Mouse (Mus musculus): ENCODE results near the gene Nmnat2. TPM values are rescaled to one million over a fixed set of nuclear protein-coding genes. Genes with fewer than 3 reads are reported as not detected.

Gene Nmnat2
- total and polyA plus RNA-seq, 2 experiments, result 0.18 to 0.23 TPM

DNA sequence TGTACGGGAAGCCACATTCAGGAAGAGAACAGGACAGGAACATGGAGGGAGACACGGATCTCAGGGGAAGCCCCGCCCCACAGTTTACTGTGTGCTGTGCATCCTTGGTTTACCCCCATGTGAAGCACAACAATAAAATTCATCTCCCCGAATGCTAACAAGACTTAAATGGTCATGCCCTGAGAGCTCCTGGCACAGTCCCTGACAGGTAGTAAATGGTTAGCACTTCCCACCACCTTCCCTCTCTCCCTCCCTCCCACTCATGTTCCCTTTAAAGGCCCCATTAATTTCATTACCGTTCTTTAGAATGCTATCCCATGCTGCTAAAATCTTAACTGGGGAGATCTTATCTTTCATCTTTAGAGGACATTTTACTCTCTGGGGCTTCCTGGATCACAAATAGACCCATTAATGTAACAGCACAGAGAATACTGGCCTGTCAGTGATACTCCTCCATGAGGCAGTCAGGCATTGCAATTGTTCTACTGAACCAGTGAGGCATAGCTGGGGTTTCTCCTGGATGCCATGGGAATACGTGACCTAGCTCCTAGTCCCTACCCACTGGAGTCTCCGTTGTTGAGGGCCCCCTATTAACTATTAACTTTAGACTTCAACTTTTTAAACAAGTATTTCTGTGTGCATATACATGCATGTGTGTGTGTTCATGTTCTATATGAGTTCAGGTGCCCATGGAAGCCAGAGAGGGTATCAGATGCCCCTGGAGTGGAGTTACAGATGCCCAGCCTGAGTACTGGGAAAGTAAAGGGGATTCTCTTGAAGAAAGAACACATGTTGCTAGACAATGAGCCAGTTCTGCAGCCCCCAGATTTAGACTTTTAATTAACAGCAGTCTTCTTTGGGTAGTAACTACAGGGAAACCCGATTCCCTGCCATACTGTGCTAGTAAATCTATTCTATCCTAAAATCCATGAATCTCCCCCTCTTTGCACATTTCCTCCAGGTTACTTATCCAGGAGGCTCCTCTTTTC, 170.8 kb downstream of the Nmnat2 start:
- no peak for TF ChIP-seq CTCF (IDR thresholded peaks at IDR 0.05; ENCODE audit: low read depth, low read length)
- TF ChIP-seq POLR2A (IDR thresholded peaks at IDR 0.05; ENCODE audit: extremely low read depth, insufficient read depth, low read length), result no peak
- WGBS, result 78% methylated on average over 8 of the region's 8 CpGs
- H3K9ac ChIP-seq (ENCODE audit: low read depth, low read length), result no peak overlapping the region

GRCm38 (mm10) chr1:153126491-153127381, 171.9 kb downstream of the Nmnat2 start:
- Histone ChIP-seq H3K4me1 (ENCODE audit: control insufficient read depth, insufficient read depth, low read length) (no peaks in the 10 kb centered on the region), H3K27me3 (ENCODE audit: control insufficient read depth, insufficient read depth, low read length) (no peaks in the 10 kb centered on the region), H3K79me2 (ENCODE audit: control insufficient read depth, insufficient read depth, low read length) (no peaks in the 10 kb centered on the region), H3K36me3 (ENCODE audit: control insufficient read depth, insufficient read depth, low read length) (no peaks in the 10 kb centered on the region), H3K4me3 (ENCODE audit: insufficient read depth, low read depth, low read length) (no peak overlapping the region), H3K27ac (replicated peaks; ENCODE audit: insufficient read depth, low read depth, low read length) (no peak overlapping the region), H3K9ac (ENCODE audit: low read depth, low read length) (no peak overlapping the region)
- no peak for TF ChIP-seq POLR2A (IDR thresholded peaks at IDR 0.05; ENCODE audit: extremely low read depth, insufficient read depth, low read length)
- TF ChIP-seq CTCF (IDR thresholded peaks at IDR 0.05; ENCODE audit: low read depth, low read length), result no peak
- no peak for DNase-seq (ENCODE audit: extremely low read depth, low read depth, low spot score)
- WGBS, result 85% methylated on average over 15 of the region's 15 CpGs

More for the DNA sequence above, 170.8 kb downstream of the Nmnat2 start:
- H3K36me3 ChIP-seq (ENCODE audit: control insufficient read depth, insufficient read depth, low read length), result no peaks in the 10 kb centered on the region
- H3K4me1 ChIP-seq (ENCODE audit: control insufficient read depth, insufficient read depth, low read length), result no peaks in the 10 kb centered on the region
- H3K27me3 ChIP-seq (ENCODE audit: control insufficient read depth, insufficient read depth, low read length), result no peaks in the 10 kb centered on the region
- H3K79me2 ChIP-seq (ENCODE audit: control insufficient read depth, insufficient read depth, low read length), result no peaks in the 10 kb centered on the region
- no peak overlapping the region for H3K4me3 ChIP-seq (ENCODE audit: insufficient read depth, low read depth, low read length)
- DNase-seq (ENCODE audit: extremely low read depth, low read depth, low spot score), result no peak
- no peak overlapping the region for H3K27ac ChIP-seq (replicated peaks; ENCODE audit: insufficient read depth, low read depth, low read length)

DNA sequence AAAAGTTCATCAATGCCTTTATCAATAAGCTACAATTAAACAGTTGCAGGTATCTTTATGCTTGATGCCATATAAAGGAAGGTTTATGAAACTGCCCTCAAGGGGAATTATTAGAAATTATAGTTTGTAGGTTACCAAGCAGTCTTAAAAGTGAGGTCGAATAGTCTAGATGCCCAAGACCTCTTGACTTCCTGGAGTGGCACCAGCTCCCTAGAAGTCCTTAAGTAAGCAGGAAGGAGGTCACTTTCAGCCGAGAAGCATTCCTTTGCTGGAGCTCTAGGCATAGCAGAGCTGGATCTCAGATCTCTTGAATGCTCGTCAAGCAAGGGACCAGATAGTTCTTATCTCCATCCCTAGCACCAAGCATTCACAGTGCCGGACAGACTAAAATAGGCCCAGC, 172.8 kb downstream of the Nmnat2 start:
- 57% methylated on average over 4 of the region's 4 CpGs for WGBS
- DNase-seq (ENCODE audit: extremely low read depth, low read depth, low spot score), result no peak

GRCm38 (mm10) chr1:153128780-153129179, 174.0 kb downstream of the Nmnat2 start:
- Histone ChIP-seq H3K4me3 (ENCODE audit: insufficient read depth, low read depth, low read length) (no peak overlapping the region), H3K4me1 (ENCODE audit: control insufficient read depth, insufficient read depth, low read length) (no peaks in the 10 kb centered on the region), H3K27ac (replicated peaks; ENCODE audit: insufficient read depth, low read depth, low read length) (no peak overlapping the region), H3K36me3 (ENCODE audit: control insufficient read depth, insufficient read depth, low read length) (no peaks in the 10 kb centered on the region), H3K79me2 (ENCODE audit: control insufficient read depth, insufficient read depth, low read length) (no peaks in the 10 kb centered on the region), H3K27me3 (ENCODE audit: control insufficient read depth, insufficient read depth, low read length) (no peaks in the 10 kb centered on the region), H3K9ac (ENCODE audit: low read depth, low read length) (no peak overlapping the region)
- 65% methylated on average over 8 of the region's 8 CpGs for WGBS
- TF ChIP-seq POLR2A (IDR thresholded peaks at IDR 0.05; ENCODE audit: extremely low read depth, insufficient read depth, low read length) (no peak), CTCF (IDR thresholded peaks at IDR 0.05; ENCODE audit: low read depth, low read length) (no peak)
- DNase-seq (ENCODE audit: extremely low read depth, low read depth, low spot score), result no peak

More for the DNA sequence above, 172.8 kb downstream of the Nmnat2 start:
- no peak overlapping the region for H3K4me3 ChIP-seq (ENCODE audit: insufficient read depth, low read depth, low read length)
- no peaks in the 10 kb centered on the region for H3K79me2 ChIP-seq (ENCODE audit: control insufficient read depth, insufficient read depth, low read length)
- H3K27me3 ChIP-seq (ENCODE audit: control insufficient read depth, insufficient read depth, low read length), result no peaks in the 10 kb centered on the region
- no peak overlapping the region for H3K27ac ChIP-seq (replicated peaks; ENCODE audit: insufficient read depth, low read depth, low read length)
- H3K9ac ChIP-seq (ENCODE audit: low read depth, low read length), result no peak overlapping the region
- H3K4me1 ChIP-seq (ENCODE audit: control insufficient read depth, insufficient read depth, low read length), result no peaks in the 10 kb centered on the region
- TF ChIP-seq POLR2A (IDR thresholded peaks at IDR 0.05; ENCODE audit: extremely low read depth, insufficient read depth, low read length) (no peak), CTCF (IDR thresholded peaks at IDR 0.05; ENCODE audit: low read depth, low read length) (no peak)
- H3K36me3 ChIP-seq (ENCODE audit: control insufficient read depth, insufficient read depth, low read length), result no peaks in the 10 kb centered on the region

DNA sequence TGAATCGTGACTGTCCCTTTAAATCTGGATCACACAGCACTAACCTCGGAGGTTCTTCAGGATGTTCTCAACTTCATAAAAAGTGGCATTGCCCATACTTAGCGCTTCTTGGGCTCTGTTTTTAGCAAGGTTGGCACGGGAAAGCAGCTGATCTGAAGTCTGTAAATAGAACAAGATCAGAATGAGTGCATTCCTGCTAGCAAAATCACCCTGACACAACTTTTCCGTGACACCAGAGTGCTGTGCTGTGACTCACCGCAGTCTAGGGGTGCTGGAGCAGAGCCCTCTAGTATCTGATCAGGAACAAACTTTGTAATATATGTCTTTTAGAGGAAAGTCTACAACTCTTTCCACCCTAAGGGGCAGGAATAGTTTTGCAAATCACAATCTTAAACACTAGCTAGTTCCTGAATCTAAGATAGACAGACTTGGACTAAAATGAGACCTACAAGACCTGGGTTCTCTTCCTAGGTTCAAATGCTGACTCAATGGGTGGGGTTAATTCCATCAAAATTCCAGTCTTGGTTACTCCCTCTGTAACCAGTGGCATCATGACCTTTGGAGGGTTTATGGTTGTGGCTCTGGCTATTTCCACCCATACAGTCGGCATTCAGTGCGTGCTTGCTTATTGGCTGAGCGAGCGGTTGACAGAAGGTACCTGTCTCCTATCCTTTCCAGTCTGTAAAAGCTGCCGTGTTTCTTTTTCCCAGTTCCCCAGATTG, 175.4 kb downstream of the Nmnat2 start:
- no peaks in the 10 kb centered on the region for H3K4me1 ChIP-seq (ENCODE audit: control insufficient read depth, insufficient read depth, low read length)
- DNase-seq (ENCODE audit: extremely low read depth, low read depth, low spot score), result no peak
- H3K4me3 ChIP-seq (ENCODE audit: insufficient read depth, low read depth, low read length), result no peak overlapping the region
- no peak for TF ChIP-seq CTCF (IDR thresholded peaks at IDR 0.05; ENCODE audit: low read depth, low read length)
- TF ChIP-seq POLR2A (IDR thresholded peaks at IDR 0.05; ENCODE audit: extremely low read depth, insufficient read depth, low read length), result no peak
- H3K9ac ChIP-seq (ENCODE audit: low read depth, low read length), result no peak overlapping the region
- H3K27ac ChIP-seq (replicated peaks; ENCODE audit: insufficient read depth, low read depth, low read length), result no peak overlapping the region
- H3K36me3 ChIP-seq (ENCODE audit: control insufficient read depth, insufficient read depth, low read length), result no peaks in the 10 kb centered on the region
- no peaks in the 10 kb centered on the region for H3K27me3 ChIP-seq (ENCODE audit: control insufficient read depth, insufficient read depth, low read length)
- no peaks in the 10 kb centered on the region for H3K79me2 ChIP-seq (ENCODE audit: control insufficient read depth, insufficient read depth, low read length)
- 79% methylated on average over 11 of the region's 11 CpGs for WGBS

Measured in liver, adult 2 months (tissue).